Mouse (Mus musculus): ENCODE results near the gene Pdgfb. TPM values are rescaled to one million over a fixed set of nuclear protein-coding genes. Genes with fewer than 3 reads are reported as not detected.

Pdgfb gene
- polyA plus RNA-seq, 1 experiment from 2014 or later, result 3.1 TPM

DNA sequence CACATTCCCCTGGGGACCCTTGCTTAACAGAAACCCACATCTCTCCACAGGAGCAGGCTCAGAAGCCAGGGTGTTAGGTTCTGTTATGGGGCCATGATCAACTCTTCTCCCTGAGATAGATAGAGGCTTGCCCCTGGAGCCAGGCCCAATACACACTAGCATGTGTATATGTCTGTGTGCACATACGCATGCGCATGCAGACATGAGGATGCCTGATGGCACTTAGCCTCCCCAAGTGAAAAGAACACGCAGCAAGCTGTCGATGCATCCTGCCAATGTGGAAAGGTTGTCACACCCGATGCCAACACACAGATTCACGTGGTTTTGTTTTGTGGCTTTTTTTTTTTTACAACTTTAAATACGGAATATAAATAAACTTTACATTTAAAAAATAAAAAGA is 19.2 kb downstream of the Pdgfb start:
- H3K4me2 ChIP-seq (replicated peaks; ENCODE audit: low read depth), result no peak overlapping the region
- no peaks in the 10 kb centered on the region for H3K9me3 ChIP-seq (ENCODE audit: control insufficient read depth, low read length)
- no peak for TF ChIP-seq CTCF (IDR thresholded peaks at IDR 0.05; ENCODE audit: low read depth)
- no peak for TF ChIP-seq EP300 (optimal IDR thresholded peaks at IDR 0.05)
- no peak for DNase-seq (ENCODE audit: low spot score)
- H3K36me3 ChIP-seq (ENCODE audit: control insufficient read depth, insufficient read depth, low read length), result peaks cover 2% of the 10 kb centered on the region; the same call in 1 of the 2 replicates
- no peaks in the 10 kb centered on the region for H3K27me3 ChIP-seq (ENCODE audit: control insufficient read depth, insufficient read depth, low read length)
- no peak overlapping the region for H3K9ac ChIP-seq (ENCODE audit: low read length)
- WGBS, result 90% methylated on average over 7 of the region's 7 CpGs
- H3K4me3 ChIP-seq (ENCODE audit: low read depth, low read length), result no peak overlapping the region
- no peak overlapping the region for H3K27ac ChIP-seq (replicated peaks)
- no peak for ATAC-seq (ENCODE audit: low FRiP score, low TSS enrichment)
- H3K4me1 ChIP-seq (replicated peaks; ENCODE audit: control insufficient read depth, insufficient read depth), result no peaks in the 10 kb centered on the region

DNA sequence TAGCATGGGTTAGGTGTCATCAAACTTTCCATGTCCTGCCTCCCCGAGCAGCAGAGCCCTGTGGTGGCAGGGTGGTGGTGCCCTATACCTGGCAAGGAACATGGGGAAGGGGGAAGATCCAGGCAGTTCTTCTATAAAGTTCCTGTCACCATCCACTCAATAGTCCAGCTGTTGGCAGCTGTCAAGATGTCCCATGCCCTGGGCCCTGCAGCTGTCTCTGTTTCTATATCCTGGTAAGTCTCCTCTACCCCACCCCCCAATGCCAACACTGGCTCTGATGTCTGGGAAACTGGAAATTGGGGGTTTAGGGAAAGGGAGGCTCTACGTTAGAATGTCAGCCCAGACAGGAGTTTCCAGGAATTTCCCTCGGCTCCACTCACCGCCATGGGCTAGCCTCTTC is 20.2 kb downstream of the Pdgfb start:
- Histone ChIP-seq H3K4me3 (ENCODE audit: low read depth, low read length) (no peak overlapping the region), H3K27me3 (ENCODE audit: control insufficient read depth, insufficient read depth, low read length) (no peaks in the 10 kb centered on the region), H3K27ac (replicated peaks) (no peak overlapping the region), H3K4me2 (replicated peaks; ENCODE audit: low read depth) (no peak overlapping the region), H3K9me3 (ENCODE audit: control insufficient read depth, low read length) (no peaks in the 10 kb centered on the region), H3K9ac (ENCODE audit: low read length) (no peak overlapping the region), H3K4me1 (replicated peaks; ENCODE audit: control insufficient read depth, insufficient read depth) (no peaks in the 10 kb centered on the region), H3K36me3 (ENCODE audit: control insufficient read depth, insufficient read depth, low read length) (peaks cover 2% of the 10 kb centered on the region; the same call in 1 of the 2 replicates)
- 71% methylated on average over 4 of the region's 4 CpGs for WGBS
- no peak for TF ChIP-seq CTCF (IDR thresholded peaks at IDR 0.05; ENCODE audit: low read depth)
- no peak for TF ChIP-seq EP300 (optimal IDR thresholded peaks at IDR 0.05)
- DNase-seq (ENCODE audit: low spot score) (no peak), ATAC-seq (ENCODE audit: low FRiP score, low TSS enrichment) (no peak)

DNA sequence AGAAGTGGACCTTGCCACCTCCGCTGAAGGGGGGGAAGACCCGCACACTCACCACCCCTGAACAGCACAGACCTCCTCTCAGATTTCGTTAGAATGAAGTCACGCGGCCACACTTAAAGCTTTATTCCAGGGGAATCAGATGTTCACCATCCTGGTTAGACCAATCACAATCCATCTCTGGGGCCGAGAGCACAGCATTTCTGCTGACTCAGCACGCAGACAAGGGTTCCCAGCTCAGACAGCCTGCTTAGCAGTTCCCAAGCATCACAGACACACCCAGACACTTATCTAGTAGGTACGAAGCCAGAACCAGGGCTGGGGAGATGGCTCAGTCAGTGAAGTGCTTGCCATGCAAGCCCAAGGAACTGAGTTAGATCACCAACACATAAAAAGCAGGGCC is 28.6 kb downstream of the Pdgfb start:
- 65% methylated on average over 8 of the region's 8 CpGs for WGBS
- Histone ChIP-seq H3K27ac (replicated peaks) (0 out of 2 replicates have a peak overlapping the region, but pooled peaks have one; percentile 2), H3K27me3 (ENCODE audit: control insufficient read depth, insufficient read depth, low read length) (no peaks in the 10 kb centered on the region), H3K9ac (ENCODE audit: low read length) (peak overlapping the region; percentile 18; the same call in 1 of the 2 replicates), H3K9me3 (ENCODE audit: control insufficient read depth, low read length) (no peaks in the 10 kb centered on the region), H3K4me1 (replicated peaks; ENCODE audit: control insufficient read depth, insufficient read depth) (no peaks in the 10 kb centered on the region), H3K4me2 (replicated peaks; ENCODE audit: low read depth) (no peak overlapping the region), H3K4me3 (ENCODE audit: low read depth, low read length) (no peak overlapping the region), H3K36me3 (ENCODE audit: control insufficient read depth, insufficient read depth, low read length) (no peaks in the 10 kb centered on the region)
- DNase-seq (ENCODE audit: low spot score) (no peak), ATAC-seq (ENCODE audit: low FRiP score, low TSS enrichment) (no peak)
- TF ChIP-seq EP300 (optimal IDR thresholded peaks at IDR 0.05), result no peak
- no peak for TF ChIP-seq CTCF (IDR thresholded peaks at IDR 0.05; ENCODE audit: low read depth)

DNA sequence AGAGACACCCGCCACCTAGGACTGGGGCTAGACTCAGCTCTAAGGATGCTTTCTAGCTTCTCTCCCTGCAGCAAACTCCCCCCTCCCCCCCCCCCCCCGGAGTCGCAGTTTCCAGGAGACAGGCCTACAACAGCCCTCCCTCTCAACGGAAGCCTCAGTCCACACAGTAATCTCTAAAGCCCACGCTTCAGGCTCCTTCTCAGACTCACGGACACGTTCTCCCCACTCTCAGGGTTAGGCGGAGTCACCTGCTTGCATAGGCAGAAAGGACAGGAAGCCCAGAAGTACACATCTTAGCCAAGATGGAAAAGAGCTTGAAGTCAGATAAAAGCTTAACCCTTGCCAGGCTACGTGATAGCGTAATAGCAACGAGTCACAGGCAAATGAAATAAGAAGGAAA is 29.3 kb downstream of the Pdgfb start:
- DNase-seq (ENCODE audit: low spot score), result no peak
- ATAC-seq (ENCODE audit: low FRiP score, low TSS enrichment), result no peak
- TF ChIP-seq EP300 (optimal IDR thresholded peaks at IDR 0.05) (no peak), CTCF (IDR thresholded peaks at IDR 0.05; ENCODE audit: low read depth) (no peak)
- Histone ChIP-seq H3K36me3 (ENCODE audit: control insufficient read depth, insufficient read depth, low read length) (no peaks in the 10 kb centered on the region), H3K9ac (ENCODE audit: low read length) (no peak overlapping the region), H3K27me3 (ENCODE audit: control insufficient read depth, insufficient read depth, low read length) (no peaks in the 10 kb centered on the region), H3K27ac (replicated peaks) (no peak overlapping the region), H3K9me3 (ENCODE audit: control insufficient read depth, low read length) (no peaks in the 10 kb centered on the region), H3K4me2 (replicated peaks; ENCODE audit: low read depth) (no peak overlapping the region), H3K4me3 (ENCODE audit: low read depth, low read length) (no peak overlapping the region), H3K4me1 (replicated peaks; ENCODE audit: control insufficient read depth, insufficient read depth) (no peaks in the 10 kb centered on the region)
- 41% methylated on average over 11 of the region's 11 CpGs for WGBS

DNA sequence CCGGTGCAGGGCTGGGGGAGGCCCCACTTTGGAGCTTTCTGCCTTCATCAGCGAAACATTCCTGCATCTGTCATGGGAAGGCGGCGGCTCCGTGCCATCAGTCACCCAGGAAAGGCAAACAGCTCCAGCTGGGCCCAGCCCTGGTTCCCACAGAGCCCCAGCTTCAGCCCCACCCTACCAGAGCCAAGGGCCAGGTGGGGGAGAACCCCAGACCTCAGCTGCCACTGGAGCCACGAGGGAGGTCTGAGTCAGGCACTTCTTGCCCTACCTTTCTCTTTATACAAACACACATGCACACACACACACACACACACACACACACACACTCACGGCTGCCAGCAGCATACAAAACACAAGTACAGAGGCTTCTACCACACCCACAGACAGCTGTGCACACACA is 30.6 kb downstream of the Pdgfb start:
- Histone ChIP-seq H3K4me1 (replicated peaks; ENCODE audit: control insufficient read depth, insufficient read depth) (no peaks in the 10 kb centered on the region), H3K27ac (replicated peaks) (no peak overlapping the region), H3K4me3 (ENCODE audit: low read depth, low read length) (no peak overlapping the region), H3K36me3 (ENCODE audit: control insufficient read depth, insufficient read depth, low read length) (no peaks in the 10 kb centered on the region), H3K4me2 (replicated peaks; ENCODE audit: low read depth) (no peak overlapping the region), H3K9ac (ENCODE audit: low read length) (no peak overlapping the region), H3K27me3 (ENCODE audit: control insufficient read depth, insufficient read depth, low read length) (no peaks in the 10 kb centered on the region), H3K9me3 (ENCODE audit: control insufficient read depth, low read length) (no peaks in the 10 kb centered on the region)
- DNase-seq (ENCODE audit: low spot score) (peak; percentile 92), ATAC-seq (ENCODE audit: low FRiP score, low TSS enrichment) (peak; percentile 97)
- no peak for TF ChIP-seq CTCF (IDR thresholded peaks at IDR 0.05; ENCODE audit: low read depth)
- 21% methylated on average over 7 of the region's 7 CpGs for WGBS

GRCm38 (mm10) chr15:79980716-79981115 is 34.1 kb downstream of the Pdgfb start:
- no peaks in the 10 kb centered on the region for H3K4me1 ChIP-seq (replicated peaks; ENCODE audit: control insufficient read depth, insufficient read depth)
- no peaks in the 10 kb centered on the region for H3K36me3 ChIP-seq (ENCODE audit: control insufficient read depth, insufficient read depth, low read length)
- H3K9me3 ChIP-seq (ENCODE audit: control insufficient read depth, low read length), result no peaks in the 10 kb centered on the region
- ATAC-seq (ENCODE audit: low FRiP score, low TSS enrichment) (no peak), DNase-seq (ENCODE audit: low spot score) (no peak)
- H3K9ac ChIP-seq (ENCODE audit: low read length), result no peak overlapping the region
- H3K27me3 ChIP-seq (ENCODE audit: control insufficient read depth, insufficient read depth, low read length), result no peaks in the 10 kb centered on the region
- 66% methylated on average over 11 of the region's 11 CpGs for WGBS
- no peak overlapping the region for H3K4me2 ChIP-seq (replicated peaks; ENCODE audit: low read depth)
- no peak overlapping the region for H3K4me3 ChIP-seq (ENCODE audit: low read depth, low read length)
- no peak for TF ChIP-seq CTCF (IDR thresholded peaks at IDR 0.05; ENCODE audit: low read depth)
- no peak for TF ChIP-seq EP300 (optimal IDR thresholded peaks at IDR 0.05)
- H3K27ac ChIP-seq (replicated peaks), result no peak overlapping the region
